Mouse (Mus musculus): ENCODE results near the gene Catip.

DNA sequence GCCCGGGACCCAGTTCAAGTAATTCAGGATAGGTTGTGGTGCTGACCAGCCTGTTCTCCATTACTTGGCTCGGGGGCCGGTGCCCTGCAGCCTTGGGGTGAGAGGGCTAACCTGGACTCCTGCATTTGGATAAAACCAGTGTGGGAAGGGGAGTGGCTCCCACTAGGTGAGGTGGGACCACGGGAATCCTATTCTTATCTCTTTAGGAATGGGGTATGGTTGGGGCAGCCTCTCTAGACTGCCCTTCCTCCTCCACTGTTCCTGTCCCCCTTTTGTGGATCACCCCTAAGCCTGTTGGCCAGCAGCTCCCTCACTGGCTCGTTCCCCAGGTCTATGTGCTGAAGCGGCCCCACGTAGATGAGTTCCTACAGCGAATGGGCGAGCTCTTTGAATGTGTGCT is 32.4 kb downstream of the Catip start:
- TF ChIP-seq POLR2A (IDR thresholded peaks at IDR 0.05; ENCODE audit: insufficient read depth, low read depth, low read length) (no peak), CTCF (IDR thresholded peaks at IDR 0.05) (no peak)

Data from heart, adult 2 months (tissue).